Mouse (Mus musculus) lung, adult 10 weeks (tissue): ENCODE results near the gene Fam222a. TPM values are rescaled to one million over a fixed set of nuclear protein-coding genes. Genes with fewer than 3 reads are reported as not detected.

Experiments used
- polyA plus RNA-seq: library from polyadenylated mRNA; stranded (reverse); fragments of 350-450 nt; fragmentation: Illumina TruSeq; extraction: RNeasy Lipid Tissue Mini Kit (QIAGEN cat#74804); gene quantifications from one replicate; pipeline ENCODE4 v1.2.3, GENCODE M21; 2014; ENCODE audit warnings: low read depth, low replicate concordance; ENCODE audit not compliant: insufficient read depth

Gene Fam222a
- polyA plus RNA-seq: 2.6 TPM

DNA sequence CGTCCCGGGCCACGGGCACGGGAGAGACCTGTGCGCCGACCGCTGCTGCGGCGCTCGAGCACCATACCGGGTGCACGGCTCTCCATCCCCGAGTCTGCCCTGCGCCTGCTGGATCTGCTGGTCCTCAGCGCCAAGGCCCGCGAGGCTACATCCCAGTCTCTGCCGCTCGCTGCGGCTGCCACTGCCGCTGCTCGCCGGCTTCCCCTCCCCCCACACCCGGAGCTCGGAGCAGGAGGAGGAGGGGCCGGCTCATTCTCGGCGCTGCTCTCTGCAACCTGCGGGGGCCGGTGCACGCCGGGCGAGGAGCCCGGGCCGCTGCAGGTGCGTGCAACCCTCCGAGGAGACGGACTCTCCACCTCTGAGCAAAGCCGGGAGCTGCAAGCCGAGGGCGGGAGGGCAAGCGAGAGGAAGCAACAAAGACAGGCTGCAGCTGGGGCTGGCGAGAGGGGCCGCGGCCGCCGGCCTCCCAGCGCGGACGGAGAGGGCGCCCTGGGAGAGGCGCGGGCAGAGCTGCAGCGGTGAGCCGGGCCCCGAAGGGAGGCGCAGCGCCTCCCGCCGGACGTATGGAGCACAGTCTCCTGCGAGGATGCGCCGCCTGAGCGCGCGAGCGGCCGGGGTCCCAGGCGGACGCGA, at the start of gene Fam222a:
Fam222a (plus strand) TSS at position 452 of the 633 bp plus-strand sequence.

DNA sequence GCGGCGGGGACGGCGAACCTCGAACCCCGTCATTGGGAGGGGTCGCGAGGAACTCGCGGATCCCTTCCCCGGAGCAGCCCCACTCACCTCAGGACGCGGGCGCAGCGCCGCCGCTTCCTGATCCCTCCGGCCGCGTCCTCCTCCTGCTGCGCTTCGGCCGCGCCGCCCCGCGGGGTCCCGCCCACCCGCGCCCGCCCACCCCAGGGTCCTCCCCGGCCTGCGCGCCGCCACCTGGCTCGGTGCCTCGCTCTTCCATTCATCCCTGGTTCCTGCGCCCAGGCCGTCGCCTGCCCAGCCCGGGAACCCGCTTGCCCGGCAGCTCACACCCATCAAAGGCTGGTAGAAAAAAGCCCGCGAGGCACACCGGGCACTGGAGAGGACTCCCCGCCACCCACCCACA, 90.4 kb downstream of the Fam222a start, which contains the start of gene Trpv4:
Trpv4 (minus strand) TSS at position 167 of the 400 bp plus-strand sequence.

Other genes with a start within 250 kb of the Fam222a start
- gene Kctd10, start 187.5 kb upstream of the Fam222a start, polyA plus RNA-seq: 177 TPM
- gene Ube3b, start 187.4 kb upstream of the Fam222a start, polyA plus RNA-seq: 29.5 TPM
- gene Mmab, start 124.0 kb upstream of the Fam222a start, polyA plus RNA-seq: 6.5 TPM
- gene Mvk, start 123.7 kb upstream of the Fam222a start, polyA plus RNA-seq: 23.2 TPM
- gene Trpv4, start 90.4 kb downstream of the Fam222a start, polyA plus RNA-seq: 3.0 TPM
- gene Gltp, start 123.0 kb downstream of the Fam222a start, polyA plus RNA-seq: 81.2 TPM
- 6.7 TPM for gene Tchp, start 139.7 kb downstream of the Fam222a start, polyA plus RNA-seq
- gene Ankrd13a, start 206.7 kb downstream of the Fam222a start, polyA plus RNA-seq: 67.3 TPM
- 23.3 TPM for gene Git2, start 207.5 kb downstream of the Fam222a start, polyA plus RNA-seq